Mouse (Mus musculus): ENCODE data around the gene Sp6.

GRCm38 (mm10) chr11:97040301-97041021 is 27.3 kb downstream of the Sp6 start:
- TF ChIP-seq POLR2A (IDR thresholded peaks at IDR 0.05; ENCODE audit: extremely low read depth, insufficient read depth, low read length) (no peak), CTCF (IDR thresholded peaks at IDR 0.05; ENCODE audit: low read depth, low read length) (no peak)
